Mouse (Mus musculus) CH12.LX (cell line): ENCODE measurements around the gene Cry2. TPM values are rescaled to one million over a fixed set of nuclear protein-coding genes. Genes with fewer than 3 reads are reported as not detected.

Experiments
- DNase-seq: peaks from one replicate; pipeline ENCODE4 v3.0.0-alpha.2; 2013; ENCODE audit errors: extremely low read depth
- H3K27ac ChIP-seq: 2 replicates; pipeline ENCODE4 v1.5.1; 2012; ENCODE audit warnings: low read depth, mild to moderate bottlenecking, control low read depth, moderate library complexity; ENCODE audit not compliant: insufficient read depth
- H3K27me3 ChIP-seq: replicated peaks from 2 replicates; pipeline ENCODE3; 2012; ENCODE audit warnings: inconsistent platforms
- H3K36me3 ChIP-seq, 2 experiments: replicated peaks in 1 of 2; 2 replicates each; pipeline versions ENCODE3 to v1.6.1; 2012; ENCODE audit warnings: inconsistent platforms in 1 of 2, low read length in 1 of 2, mild to moderate bottlenecking in 1 of 2, mixed read lengths in 1 of 2, moderate library complexity in 1 of 2; ENCODE audit not compliant: control insufficient read depth in 1 of 2, insufficient read depth in 1 of 2
- H3K4me1 ChIP-seq, 2 experiments: 2 replicates each; pipeline ENCODE4 v1.6.1; 2012; ENCODE audit warnings: inconsistent platforms in 1 of 2, moderate library complexity in 1 of 2; ENCODE audit not compliant: insufficient read depth in 2 of 2, control insufficient read depth in 1 of 2
- H3K4me2 ChIP-seq: 2 replicates; pipeline ENCODE4 v1.6.1; 2012; ENCODE audit warnings: low read depth, mild to moderate bottlenecking, control low read depth; ENCODE audit not compliant: poor library complexity, insufficient read depth, severe bottlenecking
- H3K4me3 ChIP-seq, 3 experiments: fragments of 150-350 bp in 1 of 3; sonication (generic) in 1 of 3; replicated peaks in 1 of 3; 2 replicates each; pipeline versions ENCODE3 to v1.5.1; 2011 to 2012; ENCODE audit warnings: low read depth in 2 of 3, low read length in 2 of 3, mild to moderate bottlenecking in 2 of 3, moderate library complexity in 2 of 3, control low read depth in 1 of 3, improper control_type of control experiment in 1 of 3, inconsistent platforms in 1 of 3, mixed read lengths in 1 of 3; ENCODE audit not compliant: poor library complexity in 1 of 3
- H3K79me2 ChIP-seq: replicated peaks from 2 replicates; pipeline ENCODE4 v1.6.1; 2012; ENCODE audit warnings: mild to moderate bottlenecking, moderate library complexity; ENCODE audit not compliant: control insufficient read depth, poor library complexity, insufficient read depth, severe bottlenecking; ENCODE audit errors: extremely low read depth
- H3K9ac ChIP-seq: 2 replicates; pipeline ENCODE4 v1.6.1; 2012; ENCODE audit warnings: low read depth, mild to moderate bottlenecking, control low read depth, moderate library complexity; ENCODE audit not compliant: insufficient read depth
- H3K9me3 ChIP-seq: replicated peaks from 2 replicates; pipeline ENCODE3; 2012; ENCODE audit warnings: low read length, inconsistent platforms, mixed read lengths
- E2F4 ChIP-seq: IDR thresholded peaks from 2 replicates; pipeline ENCODE4 v1.6.1; 2011; ENCODE audit warnings: low read depth, low read length, improper control_type of control experiment; ENCODE audit not compliant: insufficient replicate concordance
- EP300 ChIP-seq: IDR thresholded peaks from 2 replicates; pipeline ENCODE4 v1.6.1; 2011; ENCODE audit warnings: low read length, improper control_type of control experiment
- HCFC1 ChIP-seq: IDR thresholded peaks from 2 replicates; pipeline ENCODE4 v1.6.1; 2012; ENCODE audit warnings: low read depth, mild to moderate bottlenecking, inconsistent platforms, low read length, improper control_type of control experiment
- JUN ChIP-seq: IDR thresholded peaks from 2 replicates; pipeline ENCODE4 v1.6.1; 2011; ENCODE audit warnings: low read depth, mild to moderate bottlenecking, low read length, improper control_type of control experiment, moderate library complexity; ENCODE audit not compliant: insufficient read depth
- JUND ChIP-seq: conservative IDR thresholded peaks from 2 replicates; pipeline ENCODE4 v1.6.1; 2011; ENCODE audit warnings: low read depth, low read length, improper control_type of control experiment
- KAT2A ChIP-seq: IDR thresholded peaks from 2 replicates; pipeline ENCODE4 v1.6.1; 2012; ENCODE audit warnings: low read length, improper control_type of control experiment, inconsistent platforms; ENCODE audit not compliant: insufficient replicate concordance
- MAFK ChIP-seq: IDR thresholded peaks from 2 replicates; pipeline ENCODE4 v1.6.1; 2011; ENCODE audit warnings: low read length, improper control_type of control experiment; ENCODE audit not compliant: insufficient replicate concordance
- MAX ChIP-seq: IDR thresholded peaks from 2 replicates; pipeline ENCODE4 v1.6.1; 2011; ENCODE audit warnings: low read length, improper control_type of control experiment
- NELFE ChIP-seq: IDR thresholded peaks from 2 replicates; pipeline ENCODE4 v1.6.1; 2011; ENCODE audit warnings: low read depth, low read length, improper control_type of control experiment
- NRF1 ChIP-seq: IDR thresholded peaks from 2 replicates; pipeline ENCODE4 v1.6.1; 2014; ENCODE audit warnings: low read depth, mild to moderate bottlenecking, inconsistent platforms, low read length, improper control_type of control experiment, moderate library complexity
- POLR2A ChIP-seq: IDR thresholded peaks from 2 replicates; pipeline ENCODE4 v1.6.1; 2011; ENCODE audit warnings: low read depth, mild to moderate bottlenecking, improper control_type of control experiment, low read length
- POLR2AphosphoS2 ChIP-seq: IDR thresholded peaks from 2 replicates; pipeline ENCODE4 v1.6.1; 2011; ENCODE audit warnings: low read depth, low read length, improper control_type of control experiment
- RCOR1 ChIP-seq: conservative IDR thresholded peaks from 2 replicates; pipeline ENCODE4 v1.6.1; 2012; ENCODE audit warnings: low read depth, mild to moderate bottlenecking, inconsistent platforms, low read length, improper control_type of control experiment
- SMC3 ChIP-seq: IDR thresholded peaks from 2 replicates; pipeline ENCODE4 v1.6.1; 2011; ENCODE audit warnings: low read depth, low read length, improper control_type of control experiment
- TBP ChIP-seq: conservative IDR thresholded peaks from 2 replicates; pipeline ENCODE4 v1.6.1; 2011; ENCODE audit warnings: low read depth, low read length, improper control_type of control experiment
- TCF12 ChIP-seq: IDR thresholded peaks from 2 replicates; pipeline ENCODE4 v1.6.1; 2014; ENCODE audit warnings: low read depth, mild to moderate bottlenecking, inconsistent platforms, low read length, improper control_type of control experiment
- USF2 ChIP-seq: conservative IDR thresholded peaks from 2 replicates; pipeline ENCODE4 v1.6.1; 2011; ENCODE audit warnings: low read depth, low read length, improper control_type of control experiment
- ZC3H11A ChIP-seq: IDR thresholded peaks from 2 replicates; pipeline ENCODE4 v1.6.1; 2012; ENCODE audit warnings: low read depth, mild to moderate bottlenecking, inconsistent platforms, low read length, improper control_type of control experiment
- ZNF384 ChIP-seq: IDR thresholded peaks from 2 replicates; pipeline ENCODE4 v1.6.1; 2012; ENCODE audit warnings: low read depth, low read length, improper control_type of control experiment, inconsistent platforms
- dilution Hi-C: fragments of 300-500 bp; cut with MboI; formaldehyde crosslinking; loops from 2 replicates; pipeline ENCODE4 v1.14.3; 2020; ENCODE audit warnings: low sequenced_read_pairs; ENCODE audit not compliant: extremely low pct_unique_long_range_greater_than_20kb, extremely low pct_ligation_motif_present
- in situ Hi-C: fragments of 300-500 bp; cut with MboI; formaldehyde crosslinking; loops from 3 replicates; pipeline ENCODE4 v1.14.3; 2019; ENCODE audit warnings: low sequenced_read_pairs, low pct_ligation_motif_present, low pct_unique_long_range_greater_than_20kb, mixed read lengths
- polyA plus RNA-seq: library from polyadenylated mRNA; unstranded; fragments of >175 nt; gene quantifications from 2 replicates; pipeline ENCODE4 v1.2.1, GENCODE M21; 2012; ENCODE audit warnings: low read depth; ENCODE audit not compliant: insufficient read length
- total RNA-seq, 2 experiments: library from RNA; depleted of rRNA; stranded (reverse); fragments of 300-350 nt in 1 of 2; fragments of >200 nt in 1 of 2; gene quantifications; 2 replicates each; pipeline ENCODE4 v1.2.3; 2012 to 2014

Gene Cry2
- total and polyA plus RNA-seq, 3 experiments = 4.3 to 15.9 (median 12.7) TPM

- H3K4me3 ChIP-seq = no peak overlapping the region
- peaks cover 11 to 41% of the 10 kb centered on the region in 2 experiments; a peak in 3 of 4 replicates for H3K4me1 ChIP-seq
- no peak overlapping the region for H3K9ac ChIP-seq
- dilution Hi-C loops = no loop called here
- in situ Hi-C loops = no loop called here
- no peak overlapping the region for H3K4me2 ChIP-seq
- H3K27me3 ChIP-seq = no peaks in the 10 kb centered on the region
- H3K27ac ChIP-seq = no peak overlapping the region
- TF ChIP-seq TBP = no peak
- TF ChIP-seq E2F4 = no peak
- TF ChIP-seq NELFE = no peak
- TF ChIP-seq HCFC1 = no peak
- TF ChIP-seq EP300 = no peak
- no peak for TF ChIP-seq NRF1
- no peak for TF ChIP-seq JUN
- TF ChIP-seq POLR2AphosphoS2 = no peak
- no peak for DNase-seq
- H3K36me3 ChIP-seq = peaks cover 26 to 74% of the 10 kb centered on the region in 2 experiments
- H3K9me3 ChIP-seq = no peaks in the 10 kb centered on the region
- no peaks in the 10 kb centered on the region for H3K79me2 ChIP-seq
Measured at GRCm38 (mm10) chr2:92388081-92388517, 45.7 kb downstream of the Cry2 start.

GRCm38 (mm10) chr2:92387646-92388045 lies 46.2 kb downstream of the Cry2 start:
- Histone ChIP-seq H3K9me3 (no peaks in the 10 kb centered on the region), H3K4me3 (no peak overlapping the region), H3K4me1 (peaks cover 6 to 36% of the 10 kb centered on the region in 2 experiments; a peak in 3 of 4 replicates), H3K27ac (no peak overlapping the region), H3K27me3 (no peaks in the 10 kb centered on the region), H3K79me2 (no peaks in the 10 kb centered on the region), H3K4me2 (no peak overlapping the region), H3K9ac (no peak overlapping the region), H3K36me3 (peaks cover 29 to 79% of the 10 kb centered on the region in 2 experiments)
- TF ChIP-seq TCF12 (no peak), USF2 (no peak), RCOR1 (no peak), ZNF384 (no peak), POLR2A (no peak), MAFK (no peak), MAX (no peak), ZC3H11A (no peak), SMC3 (no peak), KAT2A (no peak), JUND (no peak)
- no peak for DNase-seq
- dilution Hi-C loops = no loop called here
- in situ Hi-C loops = no loop called here
